Mouse (Mus musculus): ENCODE measurements around the gene Chgb.

- TF ChIP-seq CTCF (IDR thresholded peaks at IDR 0.05; ENCODE audit: low read depth) (no peak), EP300 (IDR thresholded peaks at IDR 0.05; ENCODE audit: low read depth) (no peak)
Measured at GRCm38 (mm10) chr2:132752398-132752797, 28.7 kb upstream of the Chgb start.
